Mouse (Mus musculus) limb, embryonic 11.5 days (tissue): ENCODE results near the gene Rassf3. TPM values are rescaled to one million over a fixed set of nuclear protein-coding genes. Genes with fewer than 3 reads are reported as not detected.

Source experiments
- ATAC-seq: fragments of 200-750 bp; cut with Nextera tagmentation; 2 replicates; pipeline ENCODE4 v1.8.0; 2017; ENCODE audit warnings: low read depth; ENCODE audit not compliant: insufficient number of reproducible peaks, low FRiP score, low TSS enrichment
- DNase-seq: peaks from one replicate; pipeline ENCODE4 v3.0.0-alpha.2; 2015; ENCODE audit warnings: low spot score
- H3K27ac ChIP-seq: fragments of 300-500 bp; sonication (generic); replicated peaks from 2 replicates; pipeline ENCODE4 v1.5.1; 2014; ENCODE audit warnings: low read depth, mild to moderate bottlenecking, low read length
- H3K27me3 ChIP-seq: fragments of 300-500 bp; sonication (generic); 2 replicates; pipeline ENCODE4 v1.6.1; 2014; ENCODE audit warnings: mild to moderate bottlenecking, low read length, mixed read lengths; ENCODE audit not compliant: control insufficient read depth, insufficient read depth
- H3K36me3 ChIP-seq: fragments of 300-500 bp; sonication (generic); 2 replicates; pipeline ENCODE4 v1.6.1; 2014; ENCODE audit warnings: mild to moderate bottlenecking, low read length, moderate library complexity, mixed read lengths; ENCODE audit not compliant: control insufficient read depth, insufficient read depth
- H3K4me1 ChIP-seq: fragments of 300-500 bp; sonication (generic); 2 replicates; pipeline ENCODE4 v1.6.1; 2014; ENCODE audit warnings: low read length, mixed read lengths; ENCODE audit not compliant: control insufficient read depth, insufficient read depth
- H3K4me2 ChIP-seq: fragments of 300-500 bp; sonication (generic); 2 replicates; pipeline ENCODE4 v1.6.1; 2014; ENCODE audit warnings: low read depth, mild to moderate bottlenecking, moderate library complexity; ENCODE audit not compliant: severe bottlenecking
- H3K4me3 ChIP-seq: fragments of 300-500 bp; sonication (generic); 2 replicates; pipeline ENCODE4 v1.5.1; 2014; ENCODE audit warnings: low read depth, low read length
- H3K9ac ChIP-seq: fragments of 300-500 bp; sonication (generic); 2 replicates; pipeline ENCODE4 v1.6.1; 2014; ENCODE audit warnings: mild to moderate bottlenecking, low read length
- H3K9me3 ChIP-seq: fragments of 300-500 bp; sonication (generic); 2 replicates; pipeline ENCODE4 v1.6.1; 2016; ENCODE audit warnings: low read length; ENCODE audit not compliant: control insufficient read depth
- WGBS: fragments of 180-500 bp; shearing (Covaris S2); extraction: QIAGEN DNeasy Blood & Tissue Kit; methylation state at CpG from one replicate; pipeline ENCODE4 v1.1.7; 2014; 5-methylcytosine and 5-hydroxymethylcytosine counted together
- polyA plus RNA-seq: library from polyadenylated mRNA; unstranded; fragments of >200 nt; fragmentation: Nextera tagmentation; extraction: Ambion mirVana; gene quantifications from 2 replicates; pipeline ENCODE4 v1.2.1, GENCODE M21; 2014

Gene Rassf3
- polyA plus RNA-seq, 1 experiment from 2014 or later = 16.5 TPM

DNA sequence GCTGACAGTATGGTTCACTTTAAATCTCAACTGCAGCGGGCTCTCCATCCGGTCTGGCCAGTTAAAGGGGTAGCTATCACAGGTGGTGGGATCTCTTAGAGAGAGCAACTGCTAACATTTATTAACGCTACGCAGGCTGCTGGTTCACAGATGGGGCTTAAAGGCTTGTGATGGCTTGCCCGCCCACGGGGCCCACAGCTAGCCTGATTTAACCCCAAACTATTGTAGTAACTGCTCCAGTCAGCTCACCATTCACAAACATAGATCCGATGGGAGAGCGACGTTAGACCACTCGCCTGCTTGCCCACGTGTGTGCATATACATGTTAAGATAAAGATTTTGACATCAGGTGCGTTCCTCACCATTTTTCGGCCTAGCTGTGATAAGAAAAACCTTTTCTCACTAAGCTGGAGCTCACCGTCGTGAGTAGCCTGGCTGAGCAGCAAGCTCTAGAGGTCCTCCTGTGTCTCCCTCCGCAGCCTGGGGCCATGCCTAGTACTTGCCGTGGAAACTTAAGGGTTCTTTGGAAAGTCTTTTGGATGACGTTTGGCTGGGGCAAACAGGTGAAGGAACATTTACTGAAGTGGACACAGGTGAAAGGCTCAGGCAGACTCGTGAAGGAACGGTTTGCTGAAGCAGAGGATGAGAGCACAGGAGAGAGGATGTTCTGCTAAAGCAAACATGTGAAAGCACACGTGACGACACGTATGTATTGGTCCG lies 13.8 kb downstream of the Rassf3 start:
- no peaks in the 10 kb centered on the region for H3K9me3 ChIP-seq
- H3K27me3 ChIP-seq = no peaks in the 10 kb centered on the region
- H3K27ac ChIP-seq = no peak overlapping the region
- H3K4me1 ChIP-seq = peaks cover 35% of the 10 kb centered on the region
- H3K4me2 ChIP-seq = peak overlapping the region; percentile 33; the same call in 1 of the 2 replicates
- DNase-seq (peak; percentile 50), ATAC-seq (no peak)
- H3K36me3 ChIP-seq = no peaks in the 10 kb centered on the region
- H3K4me3 ChIP-seq = no peak overlapping the region
- WGBS = 59% methylated on average over 24 of the region's 24 CpGs
- H3K9ac ChIP-seq = no peak overlapping the region

DNA sequence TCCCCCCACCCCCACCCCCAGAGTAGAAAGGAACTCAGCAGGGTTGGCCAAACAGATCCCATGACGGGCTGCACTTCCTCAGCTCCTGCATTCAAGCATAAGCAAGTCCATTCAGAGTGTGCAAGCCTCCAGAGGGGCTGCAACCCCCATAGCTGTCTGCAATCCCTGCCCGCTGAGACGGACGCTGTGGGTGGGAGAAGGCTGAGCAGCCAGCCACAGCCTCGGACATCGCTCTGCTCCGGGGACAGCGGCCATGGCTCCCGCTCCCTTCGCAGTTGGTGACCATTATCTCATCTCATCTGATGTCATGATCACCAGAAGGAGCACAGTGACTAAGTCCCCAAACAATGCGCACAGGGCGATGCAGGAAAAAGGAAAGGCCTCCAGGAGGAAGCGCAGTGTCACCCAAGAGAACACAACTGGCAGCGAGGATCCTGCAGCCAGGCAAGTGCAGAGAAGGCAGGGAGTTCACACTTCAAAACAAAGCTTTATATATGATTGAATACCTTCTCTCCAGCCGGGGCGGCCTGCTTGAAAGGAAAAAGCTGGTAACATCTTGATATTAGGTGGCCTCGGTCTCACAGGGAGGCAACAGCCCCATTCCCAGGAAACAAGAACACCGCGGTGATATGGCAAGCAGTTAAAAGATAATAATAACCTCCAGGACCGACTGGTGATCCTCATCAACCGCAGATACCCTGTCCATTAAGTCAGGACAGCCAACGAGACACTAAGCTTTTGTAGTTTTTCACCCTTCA lies 14.6 kb downstream of the Rassf3 start:
- 14% methylated on average over 22 of the region's 22 CpGs for WGBS
- peaks cover 31% of the 10 kb centered on the region for H3K4me1 ChIP-seq
- peak overlapping the region; percentile 68 for H3K27ac ChIP-seq
- DNase-seq = peak; percentile 49
- peak overlapping the region; percentile 27; the same call in 1 of the 2 replicates for H3K9ac ChIP-seq
- no peak for ATAC-seq
- H3K27me3 ChIP-seq = no peaks in the 10 kb centered on the region
- no peaks in the 10 kb centered on the region for H3K9me3 ChIP-seq
- no peak overlapping the region for H3K4me3 ChIP-seq
- H3K4me2 ChIP-seq = peak overlapping the region; percentile 33; the same call in 1 of the 2 replicates
- H3K36me3 ChIP-seq = no peaks in the 10 kb centered on the region

DNA sequence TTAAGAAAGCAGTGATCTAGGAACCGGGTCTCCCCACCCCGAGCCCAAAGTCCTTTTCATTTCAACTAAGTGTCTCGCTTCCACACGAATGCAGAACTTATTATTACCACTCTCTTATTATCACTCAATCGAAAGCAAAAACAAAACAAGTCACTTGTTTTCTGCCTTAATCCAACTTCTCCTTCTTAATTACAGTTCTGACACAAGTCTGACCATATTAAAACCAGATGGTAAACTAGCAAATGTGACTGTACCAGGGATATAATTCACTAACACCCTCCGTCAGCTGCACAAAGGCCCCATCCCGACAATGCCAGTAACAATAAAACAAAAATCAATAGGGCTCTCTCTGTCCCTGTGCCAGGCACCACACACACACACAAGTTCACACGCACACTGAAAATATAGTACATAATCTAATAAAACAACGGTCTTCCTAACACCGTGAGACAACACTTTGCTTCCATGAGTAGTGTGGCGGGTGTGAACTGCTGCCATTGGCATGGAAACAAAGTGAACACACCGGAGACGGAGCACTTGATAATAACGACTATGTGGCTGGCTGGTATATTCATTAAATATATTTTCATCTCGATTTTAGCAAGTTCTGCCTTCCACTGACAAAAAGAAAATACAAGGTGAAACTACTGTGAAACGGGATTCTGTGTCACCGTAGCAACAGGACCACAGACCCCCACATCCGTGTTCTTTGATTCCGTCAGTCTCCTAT lies 16.9 kb downstream of the Rassf3 start:
- Histone ChIP-seq H3K4me1 (peaks cover 26% of the 10 kb centered on the region), H3K27me3 (no peaks in the 10 kb centered on the region), H3K4me3 (no peak overlapping the region), H3K9ac (no peak overlapping the region), H3K4me2 (no peak overlapping the region), H3K9me3 (no peaks in the 10 kb centered on the region), H3K36me3 (no peaks in the 10 kb centered on the region), H3K27ac (peak overlapping the region; percentile 5; the same call in 1 of the 2 replicates)
- DNase-seq = peak; percentile 37
- no peak for ATAC-seq
- 48% methylated on average over 19 of the region's 19 CpGs for WGBS

DNA sequence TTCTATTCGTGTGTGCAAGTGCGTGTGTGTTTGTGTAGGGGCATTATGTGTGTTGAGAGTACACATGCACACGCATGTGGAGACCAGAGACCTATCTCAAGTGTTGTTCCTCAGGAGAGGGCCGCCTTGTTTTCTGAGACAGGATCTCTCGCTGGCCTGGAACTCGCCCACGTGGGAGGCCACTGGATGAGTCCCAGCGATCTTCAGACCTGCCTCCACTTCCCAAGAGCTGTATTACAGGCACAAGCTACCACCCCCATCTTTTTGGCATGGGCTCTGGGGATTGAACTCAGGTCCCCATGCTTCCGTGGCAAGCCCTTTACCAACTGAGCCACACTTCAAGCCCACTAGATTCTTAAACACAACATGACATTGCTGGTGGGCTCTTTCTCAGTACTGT lies 17.7 kb downstream of the Rassf3 start:
- H3K9ac ChIP-seq = no peak overlapping the region
- H3K9me3 ChIP-seq = no peaks in the 10 kb centered on the region
- H3K36me3 ChIP-seq = no peaks in the 10 kb centered on the region
- ATAC-seq = no peak
- no peaks in the 10 kb centered on the region for H3K27me3 ChIP-seq
- no peak overlapping the region for H3K27ac ChIP-seq
- no peak overlapping the region for H3K4me2 ChIP-seq
- peaks cover 26% of the 10 kb centered on the region for H3K4me1 ChIP-seq
- WGBS = 84% methylated on average over 9 of the region's 9 CpGs
- DNase-seq = no peak
- H3K4me3 ChIP-seq = no peak overlapping the region

DNA sequence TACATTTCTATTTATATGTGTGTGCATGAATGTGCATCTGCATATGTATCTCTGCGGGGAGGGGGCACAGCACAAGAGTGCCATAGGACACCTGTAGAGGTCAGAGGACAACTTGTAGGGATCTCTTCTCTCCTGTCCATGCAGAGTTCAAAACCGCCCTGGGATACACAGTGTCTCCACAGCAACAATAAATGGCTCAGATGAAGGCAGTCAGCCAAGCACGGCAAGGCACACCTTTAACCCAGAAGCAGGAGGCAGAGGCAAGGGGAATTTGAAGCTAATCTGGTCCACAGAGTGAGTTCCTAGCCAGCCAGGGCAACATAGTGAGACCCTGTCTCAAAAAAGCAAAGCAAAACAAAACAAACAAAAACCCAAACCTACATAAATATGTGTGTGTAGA lies 18.8 kb downstream of the Rassf3 start:
- ATAC-seq (no peak), DNase-seq (no peak)
- Histone ChIP-seq H3K9me3 (no peaks in the 10 kb centered on the region), H3K36me3 (no peaks in the 10 kb centered on the region), H3K4me2 (no peak overlapping the region), H3K27ac (no peak overlapping the region), H3K9ac (no peak overlapping the region), H3K27me3 (no peaks in the 10 kb centered on the region), H3K4me1 (peaks cover 24% of the 10 kb centered on the region), H3K4me3 (no peak overlapping the region)
- 82% methylated on average over 3 of the region's 3 CpGs for WGBS

DNA sequence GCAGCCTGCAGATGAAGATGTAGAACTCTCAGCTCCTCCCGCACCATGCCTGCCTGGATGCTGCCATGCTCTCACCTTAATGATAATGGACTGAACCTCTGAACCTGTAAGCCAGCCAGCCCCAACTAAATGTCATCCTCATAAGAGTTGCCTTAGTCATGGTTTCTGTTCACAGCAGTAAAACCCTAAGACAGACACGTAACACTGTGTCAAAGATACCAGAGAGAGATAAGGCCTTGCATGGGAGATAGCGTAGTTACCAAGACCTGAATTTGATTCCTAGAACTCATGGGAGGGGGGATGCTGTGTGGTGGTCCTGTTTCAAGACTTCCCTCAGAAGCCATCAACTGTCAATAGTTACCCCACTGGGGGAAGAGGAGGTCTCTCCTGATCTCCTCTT lies 20.6 kb downstream of the Rassf3 start:
- ATAC-seq (no peak), DNase-seq (no peak)
- Histone ChIP-seq H3K4me3 (no peak overlapping the region), H3K4me2 (no peak overlapping the region), H3K27me3 (no peaks in the 10 kb centered on the region), H3K27ac (no peak overlapping the region), H3K4me1 (peaks cover 11% of the 10 kb centered on the region), H3K9ac (no peak overlapping the region), H3K36me3 (no peaks in the 10 kb centered on the region), H3K9me3 (no peaks in the 10 kb centered on the region)
- 78% methylated on average over 3 of the region's 3 CpGs for WGBS

DNA sequence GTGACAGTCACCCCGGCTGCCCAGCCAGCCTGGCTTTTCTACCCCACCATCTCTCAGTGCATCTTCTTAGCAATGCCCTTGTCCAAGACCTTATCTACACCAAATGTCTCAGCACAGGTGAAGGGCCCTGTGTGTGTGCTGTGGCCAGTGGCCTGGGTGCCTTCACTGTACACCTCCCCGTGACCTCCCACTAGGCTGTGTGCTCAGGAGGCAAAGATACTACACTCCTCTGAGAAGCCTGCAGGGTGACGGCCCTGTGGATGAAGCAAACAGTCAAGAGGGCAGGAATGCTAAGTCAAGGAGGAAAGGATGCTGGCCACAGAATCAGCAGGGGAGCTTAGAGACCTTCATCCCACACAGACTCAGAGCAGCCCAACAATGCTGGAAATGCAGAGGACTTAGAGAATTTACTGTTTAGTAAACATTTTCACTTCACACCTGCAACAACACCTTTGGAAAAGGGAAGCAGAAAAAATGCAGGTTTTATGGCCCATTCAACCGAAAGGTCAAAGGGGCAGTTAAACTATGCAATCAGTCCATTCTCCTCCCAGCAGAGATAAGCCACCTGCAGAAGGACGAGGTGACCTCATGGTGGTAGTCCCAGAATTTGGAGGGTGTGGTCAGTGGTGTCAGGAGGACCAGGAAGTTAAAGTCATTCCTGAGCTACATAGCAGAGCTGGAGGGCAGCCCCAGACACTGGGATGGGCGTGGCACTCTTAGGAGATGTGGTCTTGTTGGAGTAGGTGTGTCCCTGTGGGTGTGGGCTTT lies 21.3 kb downstream of the Rassf3 start:
- Histone ChIP-seq H3K4me1 (peaks cover 11% of the 10 kb centered on the region), H3K9ac (no peak overlapping the region), H3K4me2 (no peak overlapping the region), H3K36me3 (no peaks in the 10 kb centered on the region), H3K27me3 (no peaks in the 10 kb centered on the region), H3K9me3 (no peaks in the 10 kb centered on the region), H3K4me3 (no peak overlapping the region), H3K27ac (no peak overlapping the region)
- WGBS = 56% methylated on average over 6 of the region's 6 CpGs
- ATAC-seq = no peak
- DNase-seq = no peak

DNA sequence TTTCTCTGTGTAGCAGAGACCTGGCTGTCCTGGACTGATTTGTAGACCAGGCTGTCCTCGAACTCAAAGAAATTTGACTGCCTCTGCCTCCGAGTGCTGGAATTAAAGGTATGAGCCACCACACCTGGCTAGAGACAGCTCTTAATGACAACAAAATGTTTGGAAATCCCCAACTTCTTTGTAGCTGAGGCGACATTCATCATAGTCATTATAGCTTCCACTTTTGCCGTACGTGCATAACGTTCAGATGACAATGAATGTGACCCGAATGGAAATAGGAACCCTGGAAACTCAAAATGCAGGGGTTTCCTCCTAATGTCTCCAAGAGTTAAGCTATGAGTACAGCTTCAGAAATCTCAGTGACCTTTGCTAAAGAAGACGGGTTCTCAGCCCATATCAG lies 22.1 kb downstream of the Rassf3 start:
- no peak overlapping the region for H3K4me3 ChIP-seq
- no peak overlapping the region for H3K9ac ChIP-seq
- DNase-seq (no peak), ATAC-seq (no peak)
- H3K4me1 ChIP-seq = peaks cover 5% of the 10 kb centered on the region; the same call in 1 of the 2 replicates
- H3K36me3 ChIP-seq = no peaks in the 10 kb centered on the region
- WGBS = 84% methylated on average over 8 of the region's 8 CpGs
- H3K9me3 ChIP-seq = no peaks in the 10 kb centered on the region
- no peak overlapping the region for H3K4me2 ChIP-seq
- no peak overlapping the region for H3K27ac ChIP-seq
- H3K27me3 ChIP-seq = no peaks in the 10 kb centered on the region
